Mouse (Mus musculus): ENCODE measurements at regions not wholly inside any gene's neighbourhood (a gene's known extent, or its start where the extent isn't known, plus 50 kb on each side); places are given as distances from the start of the nearest gene placed in this dataset.

DNA sequence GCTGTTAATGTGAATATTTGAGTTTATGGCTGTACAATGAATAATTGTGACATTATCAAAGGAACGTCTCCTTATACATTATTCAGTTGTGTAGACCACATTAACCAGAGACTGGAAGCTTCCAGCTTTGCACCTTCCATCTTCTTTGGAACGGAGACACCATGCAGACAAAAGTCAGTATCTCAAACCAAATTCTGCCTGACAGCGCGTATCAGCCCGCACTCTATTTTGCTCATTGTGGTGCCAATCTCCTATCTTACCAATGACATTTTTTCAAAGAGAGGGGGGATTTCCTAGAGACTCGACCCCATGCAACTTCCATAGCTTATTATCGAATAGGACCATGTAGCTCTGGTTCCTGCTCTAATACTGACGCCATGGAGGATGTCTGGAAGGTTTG is 69.9 kb upstream of the Tmco5 start:
- no peak for DNase-seq

- no peak for DNase-seq
Measured at GRCm38 (mm10) chr2:116810116-116810515, 68.4 kb upstream of the Tmco5 start.

GRCm38 (mm10) chr2:116812869-116813558 is 65.5 kb upstream of the Tmco5 start:
- no peak for DNase-seq

- no peak for DNase-seq
Measured at GRCm38 (mm10) chr2:116813559-116813895, 65.0 kb upstream of the Tmco5 start.

GRCm38 (mm10) chr2:116817134-116817533 is 61.4 kb upstream of the Tmco5 start:
- no peak for DNase-seq

- no peak for DNase-seq
Measured at GRCm38 (mm10) chr2:116817561-116817960, 60.9 kb upstream of the Tmco5 start.

GRCm38 (mm10) chr2:116818550-116818949 is 59.9 kb upstream of the Tmco5 start:
- no peak for DNase-seq

DNA sequence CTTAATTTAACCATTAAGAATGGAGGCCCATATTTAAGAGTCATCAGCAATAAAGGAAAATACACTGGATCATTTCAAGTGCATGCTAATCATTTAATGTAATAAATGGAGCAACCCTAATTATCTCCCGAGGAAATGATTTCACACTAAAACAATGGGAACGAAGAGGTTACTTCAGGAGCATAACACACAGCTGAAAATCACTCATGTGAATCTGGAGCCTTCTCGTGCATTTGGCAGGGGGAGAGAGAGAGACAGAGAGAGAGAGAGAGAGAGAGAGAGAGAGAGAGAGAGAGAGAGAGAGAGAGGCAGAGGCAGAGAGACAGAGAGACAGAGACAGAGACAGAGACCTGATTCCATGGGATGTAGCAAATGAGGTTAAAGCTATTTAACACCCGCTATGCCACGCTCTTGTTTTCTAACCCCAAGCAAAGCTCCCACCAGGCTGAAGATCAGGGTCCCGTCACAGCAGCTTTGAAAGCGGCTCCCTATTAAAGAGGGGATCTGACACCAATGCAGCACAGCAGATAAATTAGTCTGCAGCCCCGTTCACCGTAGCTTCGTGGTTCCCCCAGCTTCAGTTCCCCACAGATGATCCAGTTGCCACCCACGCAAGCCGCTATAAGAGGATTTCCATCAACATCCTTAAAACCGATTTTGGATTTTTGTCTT is 59.3 kb upstream of the Tmco5 start:
- no peak for DNase-seq

GRCm38 (mm10) chr2:116820831-116821745 is 57.4 kb upstream of the Tmco5 start:
- no peak for DNase-seq

Measured in gastrocnemius, postnatal 10 days (tissue).